Mouse (Mus musculus): ENCODE measurements around the gene Tex9. TPM values are rescaled to one million over a fixed set of nuclear protein-coding genes. Genes with fewer than 3 reads are reported as not detected.
"Not testable (repeated sequence)": the region's sequence is repeated elsewhere in the genome, so short reads cannot be mapped to it uniquely, and the experiment has no call there.

Tex9 gene
- total RNA-seq, 2 experiments from 2014 or later: 6.3 to 8.1 TPM

- DNase-seq (ENCODE audit: low spot score in 2 of 2): no peak
Measured at GRCm38 (mm10) chr9:72440948-72441926, 50.8 kb downstream of the Tex9 start.

DNA sequence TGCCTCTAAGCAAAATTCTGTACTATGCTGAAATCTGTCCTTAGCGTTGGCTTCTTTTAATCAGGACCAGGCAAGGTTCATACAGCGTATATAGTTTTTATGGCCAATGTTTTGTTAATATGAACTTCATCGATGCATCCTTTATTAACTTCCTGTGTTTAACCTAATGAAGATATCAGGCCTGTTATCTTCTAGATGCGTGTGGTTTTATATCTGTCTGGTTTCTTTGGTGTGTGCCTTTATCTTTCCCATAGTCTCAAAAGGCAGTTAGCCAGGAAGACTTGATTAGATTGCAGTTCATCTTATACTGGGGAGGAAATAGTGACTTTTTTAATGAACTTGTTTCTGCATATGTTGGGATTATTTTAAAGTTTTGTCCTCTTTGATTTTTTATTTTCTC lies 51.7 kb downstream of the Tex9 start:
- no peak for DNase-seq (ENCODE audit: low spot score in 2 of 2)

DNA sequence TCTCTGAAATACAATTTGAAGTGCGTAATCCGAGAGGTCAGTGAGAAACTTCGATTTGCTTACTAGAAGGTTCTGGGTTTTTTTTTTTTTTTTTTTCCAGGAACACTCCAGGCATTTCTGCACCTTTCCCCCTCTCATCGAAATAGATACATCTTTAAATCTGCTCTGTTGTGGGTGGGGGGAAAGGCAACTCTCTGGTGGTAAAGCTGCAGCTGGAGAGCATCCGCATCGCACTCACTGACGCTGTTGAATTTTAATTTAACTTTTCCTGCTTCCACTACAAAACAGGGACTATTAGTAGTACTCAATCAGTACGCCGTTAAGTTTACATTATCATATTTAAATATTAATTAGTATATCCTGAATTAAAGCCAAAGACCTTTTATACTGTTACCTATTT lies 53.3 kb downstream of the Tex9 start:
- DNase-seq (ENCODE audit: low spot score in 2 of 2): no peak

DNA sequence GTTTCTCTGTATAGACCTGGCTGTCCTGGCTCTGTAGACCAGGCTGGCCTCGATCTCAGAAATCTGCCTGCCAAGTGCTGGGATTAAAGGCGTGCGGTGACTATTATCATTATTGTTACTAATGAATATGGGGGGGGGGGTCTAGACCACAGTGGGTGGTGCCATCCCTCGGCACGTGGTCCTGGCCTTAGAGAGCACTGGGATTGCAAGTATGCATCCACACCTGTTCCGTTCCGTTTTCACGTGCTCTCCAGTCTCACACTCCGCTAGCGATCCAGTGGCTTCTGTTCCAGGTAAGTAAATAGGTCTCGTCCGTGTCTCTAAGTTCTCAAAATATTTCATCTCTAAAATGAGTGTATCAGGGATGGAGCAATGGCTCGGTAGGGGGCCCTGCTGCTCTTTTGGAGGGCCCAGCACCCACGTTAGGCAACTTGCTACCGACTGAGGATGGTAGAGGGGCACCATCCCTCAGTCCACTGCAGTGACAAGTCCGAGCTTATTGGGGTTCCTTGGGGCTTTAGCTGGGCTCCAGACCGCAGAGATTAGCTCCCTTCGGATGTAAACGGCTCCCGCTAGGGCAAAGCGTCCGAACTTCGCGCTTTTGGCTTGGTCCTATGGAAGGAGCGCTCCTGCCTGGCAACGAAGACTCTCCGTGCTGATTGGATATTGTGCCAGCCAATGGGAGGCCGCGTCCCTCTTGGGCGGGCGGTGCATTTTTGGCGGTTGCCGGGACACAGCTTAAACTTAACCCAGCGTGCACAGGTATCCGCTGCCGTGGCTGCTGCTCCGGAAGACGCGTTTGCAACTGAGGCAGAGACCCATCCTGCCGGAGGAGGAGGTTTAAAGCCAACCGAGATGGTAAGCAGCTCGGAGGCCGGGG lies 54.0 kb downstream of the Tex9 start, which contains the start of gene Mns1:
Gene Mns1 (plus strand): TSS at position 190 of the 880 bp plus-strand sequence.
- peak; percentile 91 to 94 for DNase-seq (ENCODE audit: low spot score in 2 of 2)

GRCm38 (mm10) chr9:72434876-72435275 lies 57.1 kb downstream of the Tex9 start:
- DNase-seq (ENCODE audit: low spot score in 2 of 2): no peak

DNA sequence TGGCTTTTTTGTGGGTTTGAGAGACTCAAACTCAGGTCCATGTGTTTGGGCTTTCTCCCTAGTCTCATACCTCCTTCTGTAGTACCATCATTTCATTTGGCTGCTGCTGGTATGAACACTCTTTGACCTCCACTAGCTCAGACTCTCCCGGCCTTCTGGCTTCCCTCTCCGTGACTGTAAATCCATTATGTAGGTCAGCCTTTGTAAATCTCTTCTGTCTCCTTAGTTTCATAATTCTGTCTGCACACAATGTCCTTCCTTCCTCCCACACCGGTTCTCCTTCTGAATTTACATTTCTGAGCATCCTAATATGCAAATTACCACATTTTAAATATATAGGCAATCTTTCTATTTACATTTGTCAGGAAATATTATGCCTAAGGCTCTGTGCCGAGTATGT lies 64.2 kb downstream of the Tex9 start:
- DNase-seq (ENCODE audit: low spot score in 2 of 2): no peak

GRCm38 (mm10) chr9:72425300-72425850 lies 66.6 kb downstream of the Tex9 start:
- DNase-seq (ENCODE audit: low spot score in 2 of 2): no peak

- DNase-seq (ENCODE audit: low spot score in 2 of 2): no peak
Measured at GRCm38 (mm10) chr9:72422753-72423152, 69.3 kb downstream of the Tex9 start.

- no peak for DNase-seq (ENCODE audit: low spot score in 2 of 2)
Measured at GRCm38 (mm10) chr9:72422284-72422683, 69.7 kb downstream of the Tex9 start.

DNA sequence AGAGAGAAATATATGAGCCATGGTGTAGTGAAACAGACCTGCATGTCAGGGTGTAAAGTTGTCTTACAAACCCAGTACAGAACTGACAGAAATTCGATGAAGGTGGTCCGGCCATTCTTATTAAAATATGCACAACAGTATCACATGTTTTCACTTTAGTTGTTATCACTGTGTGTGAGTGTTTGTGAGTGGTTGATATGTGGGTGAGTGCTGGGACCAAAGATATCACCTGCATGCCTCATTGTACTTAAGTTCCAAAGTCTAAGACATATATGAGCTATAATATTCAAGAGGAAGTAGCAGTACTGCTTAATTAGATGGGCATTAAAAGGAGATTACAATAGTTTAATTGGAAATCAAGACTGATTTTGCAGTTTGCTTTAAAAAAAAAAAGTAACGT lies 71.5 kb downstream of the Tex9 start:
- DNase-seq (ENCODE audit: low spot score in 2 of 2): no peak

GRCm38 (mm10) chr9:72418443-72418842 lies 73.6 kb downstream of the Tex9 start:
- DNase-seq (ENCODE audit: low spot score in 2 of 2): no peak

- peak in 1 of 2 experiments; percentile 33 for DNase-seq (ENCODE audit: low spot score in 2 of 2)
Measured at GRCm38 (mm10) chr9:72411746-72412145, 80.3 kb downstream of the Tex9 start.

DNA sequence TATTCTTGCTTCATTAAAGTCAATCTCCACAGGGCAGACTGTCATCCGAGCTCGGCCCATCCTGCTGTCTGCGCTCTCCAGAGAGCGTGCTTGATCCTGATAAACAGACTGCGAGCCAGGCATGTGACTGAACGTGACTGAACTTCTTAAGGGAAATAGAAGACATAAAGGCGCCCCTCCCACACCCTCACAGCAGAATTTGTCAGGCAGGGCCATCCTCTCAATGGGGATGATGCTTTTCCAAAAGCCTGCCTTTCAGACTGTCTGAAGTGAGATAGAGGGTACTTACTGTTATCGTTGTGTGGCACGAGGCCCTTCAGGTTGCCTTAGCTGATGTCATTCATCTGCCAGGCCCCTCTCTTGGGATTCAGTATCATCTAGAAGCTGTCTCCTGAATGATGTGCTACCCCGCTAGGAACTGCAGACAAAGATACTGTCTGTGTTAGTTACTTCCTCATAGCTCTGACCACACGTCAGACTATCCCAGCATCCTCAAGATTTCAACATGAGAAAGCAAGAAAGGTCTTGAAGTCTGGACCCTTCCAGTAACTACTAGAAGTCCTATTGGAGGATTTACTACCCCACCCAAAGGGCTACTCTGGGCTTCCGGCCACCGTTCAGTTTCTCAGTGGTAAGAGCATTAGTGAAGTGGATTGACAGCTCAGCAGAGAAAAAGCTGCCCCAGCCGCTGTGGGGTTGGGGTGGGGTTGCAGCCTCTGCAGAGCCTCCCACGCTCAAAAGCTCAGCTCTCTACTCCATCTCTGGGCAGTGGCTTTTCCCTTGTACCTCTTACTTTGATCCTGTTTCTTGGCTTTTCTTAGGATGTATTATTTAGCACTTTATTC lies 82.4 kb downstream of the Tex9 start:
- DNase-seq (ENCODE audit: low spot score in 2 of 2): no peak

DNA sequence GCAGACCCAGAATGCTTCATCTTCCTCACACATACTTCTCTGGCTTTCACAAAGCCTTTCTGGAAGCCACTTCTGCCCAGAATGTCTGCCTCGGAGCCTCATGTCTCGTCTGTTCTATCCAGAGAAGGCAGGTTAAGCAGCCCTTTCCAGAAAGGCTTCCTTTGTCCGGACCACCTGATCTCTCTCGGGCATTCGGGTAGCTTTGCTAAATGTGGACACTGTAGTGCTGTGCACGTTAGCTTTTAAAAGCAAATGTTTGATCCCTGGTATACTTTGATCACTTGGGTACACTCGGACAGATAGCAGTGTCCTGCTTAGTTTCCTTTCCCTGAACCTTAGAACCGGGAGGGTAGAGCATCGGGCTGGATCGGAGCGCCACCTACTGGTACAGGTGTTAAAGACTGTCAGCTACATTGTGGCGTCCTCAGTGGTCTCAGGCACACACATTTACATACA lies 83.9 kb downstream of the Tex9 start:
- DNase-seq (ENCODE audit: low spot score in 2 of 2): peak; percentile 65 to 90

DNA sequence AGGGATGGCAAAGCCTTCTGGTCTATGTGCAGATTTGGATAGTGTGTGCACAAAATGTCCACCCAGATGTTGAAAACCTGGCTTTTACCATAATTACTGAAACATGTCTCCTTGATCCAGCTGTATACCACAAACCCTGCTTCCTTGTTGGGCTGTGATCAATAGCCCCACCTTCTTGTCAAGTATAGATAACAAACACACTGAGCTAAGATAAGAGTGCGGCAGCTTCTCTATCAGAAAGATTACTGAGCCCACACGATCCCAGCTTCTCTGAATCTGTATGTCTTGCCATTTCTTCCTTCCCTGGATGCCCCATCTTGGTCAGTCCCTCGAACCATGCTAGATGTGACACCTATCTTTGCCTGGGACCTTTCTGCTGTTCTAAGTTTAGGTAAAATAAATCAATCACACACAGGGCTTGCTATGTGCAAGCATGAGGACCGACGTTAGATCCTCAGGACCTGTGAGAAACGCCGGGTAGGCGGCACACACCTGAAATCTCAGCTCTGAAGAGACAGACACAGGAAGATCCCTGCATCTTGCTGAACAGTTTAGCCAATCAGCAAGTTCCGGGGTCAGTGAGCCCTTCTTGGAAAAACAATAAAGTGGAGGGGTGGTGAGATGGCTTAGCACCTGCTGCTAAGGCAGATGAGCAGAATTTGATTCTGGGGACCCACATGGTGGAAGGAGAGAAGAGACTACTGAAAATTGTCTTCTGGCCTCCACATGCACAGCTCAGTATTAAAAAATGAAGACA lies 86.0 kb downstream of the Tex9 start:
- DNase-seq (ENCODE audit: low spot score in 2 of 2): no peak

GRCm38 (mm10) chr9:72404934-72405333 lies 87.1 kb downstream of the Tex9 start:
- no peak for DNase-seq (ENCODE audit: low spot score in 2 of 2)

DNA sequence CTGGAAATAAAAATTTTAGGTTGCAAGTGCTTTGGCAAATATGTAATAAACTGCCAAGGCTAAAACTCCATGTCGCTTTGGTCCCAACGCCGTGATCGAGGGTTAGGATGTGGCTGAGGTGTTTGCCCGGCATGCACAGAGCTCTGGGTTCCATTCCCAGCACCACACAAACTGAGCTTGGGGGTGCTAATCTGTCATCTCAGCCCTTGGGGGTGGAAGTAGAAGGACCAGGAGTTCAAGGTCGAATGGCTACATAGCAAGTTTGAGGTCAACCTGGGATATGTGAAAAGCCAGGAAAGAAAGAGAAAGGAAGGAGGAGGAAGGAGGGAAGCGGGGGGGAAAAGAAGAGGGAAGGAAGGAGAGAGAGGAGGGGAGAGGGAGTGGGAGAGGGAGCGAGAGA lies 87.6 kb downstream of the Tex9 start:
- DNase-seq (ENCODE audit: low spot score in 2 of 2): no peak

- DNase-seq (ENCODE audit: low spot score in 2 of 2): no peak
Measured at GRCm38 (mm10) chr9:72403421-72403820, 88.6 kb downstream of the Tex9 start.

- not testable (repeated sequence) for DNase-seq (ENCODE audit: low spot score in 2 of 2)
Measured at GRCm38 (mm10) chr9:72401769-72402168, 90.2 kb downstream of the Tex9 start.

Data from layer of hippocampus, adult 18-20 months (tissue).